Mouse (Mus musculus): ENCODE data around the gene Stra6.

DNA sequence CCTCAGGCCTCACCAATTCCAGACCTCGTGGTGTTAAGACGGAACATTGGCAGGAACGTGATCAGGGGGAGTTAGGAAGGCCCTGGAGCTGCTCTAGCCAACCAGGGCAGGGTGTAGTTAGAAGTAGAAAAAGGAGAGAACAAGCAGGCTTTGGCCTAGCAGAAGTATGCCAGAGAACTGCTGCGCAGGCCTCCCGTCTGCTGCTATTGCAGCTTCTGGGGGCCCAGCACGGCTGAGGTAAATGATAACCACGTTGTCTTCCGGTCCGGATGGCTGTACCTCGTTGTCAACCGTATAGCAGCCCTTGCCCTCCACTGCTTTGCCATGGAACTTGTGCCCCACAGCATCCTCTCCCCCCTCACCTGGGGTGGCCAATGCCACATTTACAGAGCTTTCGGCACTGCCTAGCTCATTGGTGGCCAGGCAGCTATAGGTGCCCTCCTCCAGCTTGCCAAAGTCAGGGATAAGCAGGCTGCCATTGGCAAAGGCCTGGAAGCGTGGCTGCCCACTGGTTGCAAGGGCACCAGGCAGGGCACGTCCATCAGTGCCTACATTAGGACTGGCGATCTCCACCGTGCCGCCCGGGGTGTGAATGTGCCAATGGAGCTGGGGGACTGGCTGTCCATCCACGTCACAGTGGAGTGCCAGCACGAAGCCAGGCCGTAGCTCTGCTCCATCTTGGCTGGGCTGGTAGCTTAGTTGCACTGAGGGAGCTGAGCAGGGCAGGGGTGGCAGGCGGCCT is 93.4 kb downstream of the Stra6 start:
- TF ChIP-seq ELF1 (IDR thresholded peaks at IDR 0.05; ENCODE audit: low read depth, low read length) (no peak), ZNF384 (IDR thresholded peaks at IDR 0.05; ENCODE audit: low read depth, low read length) (no peak), MXI1 (IDR thresholded peaks at IDR 0.05; ENCODE audit: low read depth, low read length) (no peak), POLR2A (IDR thresholded peaks at IDR 0.05; ENCODE audit: low read depth, low read length) (no peak), RAD21 (IDR thresholded peaks at IDR 0.05; ENCODE audit: low read depth, low read length) (no peak), CTCF (conservative IDR thresholded peaks at IDR 0.05 in 1 of 2, IDR thresholded peaks at IDR 0.05 in 1 of 2; ENCODE audit: low read depth in 2 of 2, low read length in 2 of 2) (no peak), JUND (conservative IDR thresholded peaks at IDR 0.05; ENCODE audit: low read depth, low read length) (no peak), TCF12 (IDR thresholded peaks at IDR 0.05; ENCODE audit: low read depth, low read length) (no peak), MEF2A (IDR thresholded peaks at IDR 0.05; ENCODE audit: borderline replicate concordance, low read depth, low read length) (no peak), JUN (IDR thresholded peaks at IDR 0.05; ENCODE audit: insufficient read depth, low read depth, low read length) (no peak), USF1 (IDR thresholded peaks at IDR 0.05; ENCODE audit: low read depth, low read length) (no peak)

Measured in CH12.LX (cell line).